Mouse (Mus musculus) macrophage (primary cell): ENCODE data around the gene Dapk1. TPM values are rescaled to one million over a fixed set of nuclear protein-coding genes. Genes with fewer than 3 reads are reported as not detected.

Source experiments
- H3K27ac ChIP-seq: fragments of 350-480 bp; formaldehyde crosslinking; 2 replicates; pipeline ENCODE4 v1.9.0; 2021
- H3K36me3 ChIP-seq: fragments of 350-480 bp; formaldehyde crosslinking; 2 replicates; pipeline ENCODE4 v1.9.0; 2021; ENCODE audit errors: inconsistent target
- H3K4me3 ChIP-seq: fragments of 350-480 bp; formaldehyde crosslinking; 2 replicates; pipeline ENCODE4 v1.9.0; 2021; ENCODE audit errors: inconsistent target
- H3K79me2 ChIP-seq: fragments of 350-480 bp; formaldehyde crosslinking; 2 replicates; pipeline ENCODE4 v1.9.0; 2021; ENCODE audit errors: inconsistent target
- WGBS: methylation state at CpG from one replicate; pipeline ENCODE4 v1.1.7; 2026; ENCODE audit warnings: inconsistent platforms; ENCODE audit not compliant: missing documents; 5-methylcytosine and 5-hydroxymethylcytosine counted together
- polyA plus RNA-seq: library from polyadenylated mRNA; stranded (reverse); fragments of 250-400 nt; gene quantifications from 3 replicates; pipeline ENCODE4 v1.2.4, GENCODE M21; 2018; ENCODE audit warnings: inconsistent platforms

The Dapk1 gene
- polyA plus RNA-seq, 1 experiment from 2014 or later = 7.9 TPM

DNA sequence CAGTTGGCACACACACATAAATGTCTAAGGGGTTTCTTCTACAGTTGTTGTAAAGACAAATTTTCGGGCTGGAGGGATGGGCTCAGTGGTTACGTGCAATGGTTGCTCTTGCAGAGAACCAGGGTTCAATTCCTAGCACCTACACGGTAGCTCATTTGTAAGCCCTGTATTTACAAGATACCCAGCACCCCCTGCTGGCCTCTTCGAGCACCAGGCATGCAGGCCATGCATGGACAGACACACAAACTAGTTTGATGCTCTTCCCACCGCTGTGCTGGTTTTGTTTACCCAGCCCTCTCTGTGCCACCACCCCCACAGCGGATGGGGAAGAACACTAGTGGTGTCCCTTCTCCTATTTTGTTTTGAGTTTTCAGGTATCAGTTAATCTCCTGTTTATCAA, 138.5 kb downstream of the Dapk1 start:
- whole genome bisulfite sequencing = 94% methylated on average over 6 of the region's 6 CpGs
- Histone ChIP-seq H3K79me2 (no peaks in the 10 kb centered on the region), H3K36me3 (peaks cover 6% of the 10 kb centered on the region; the same call in 1 of the 2 replicates), H3K27ac (no peak overlapping the region), H3K4me3 (no peak overlapping the region)

DNA sequence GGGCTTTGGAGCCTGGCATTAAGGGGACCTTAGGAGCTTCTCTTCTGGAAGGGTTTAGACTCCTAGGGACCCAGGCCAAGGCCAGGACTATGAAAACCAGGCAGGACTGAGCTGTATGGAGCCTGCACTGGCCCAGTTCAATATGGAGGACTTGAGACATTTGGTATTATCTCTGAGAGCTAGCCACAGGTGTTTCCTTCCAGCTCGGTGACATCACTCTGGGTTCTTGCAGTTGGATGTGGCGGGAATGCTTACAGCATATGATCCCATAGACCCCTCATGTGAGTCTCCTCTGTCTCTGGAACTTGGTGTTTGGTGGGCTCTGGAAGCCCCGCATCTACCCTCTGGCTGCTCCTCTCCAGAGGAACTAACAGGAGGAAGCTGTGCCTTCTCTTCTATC, 140.9 kb downstream of the Dapk1 start:
- peaks cover 10% of the 10 kb centered on the region; the same call in 1 of the 2 replicates for H3K36me3 ChIP-seq
- no peaks in the 10 kb centered on the region for H3K79me2 ChIP-seq
- no peak overlapping the region for H3K27ac ChIP-seq
- 82% methylated on average over 3 of the region's 3 CpGs for WGBS
- no peak overlapping the region for H3K4me3 ChIP-seq

DNA sequence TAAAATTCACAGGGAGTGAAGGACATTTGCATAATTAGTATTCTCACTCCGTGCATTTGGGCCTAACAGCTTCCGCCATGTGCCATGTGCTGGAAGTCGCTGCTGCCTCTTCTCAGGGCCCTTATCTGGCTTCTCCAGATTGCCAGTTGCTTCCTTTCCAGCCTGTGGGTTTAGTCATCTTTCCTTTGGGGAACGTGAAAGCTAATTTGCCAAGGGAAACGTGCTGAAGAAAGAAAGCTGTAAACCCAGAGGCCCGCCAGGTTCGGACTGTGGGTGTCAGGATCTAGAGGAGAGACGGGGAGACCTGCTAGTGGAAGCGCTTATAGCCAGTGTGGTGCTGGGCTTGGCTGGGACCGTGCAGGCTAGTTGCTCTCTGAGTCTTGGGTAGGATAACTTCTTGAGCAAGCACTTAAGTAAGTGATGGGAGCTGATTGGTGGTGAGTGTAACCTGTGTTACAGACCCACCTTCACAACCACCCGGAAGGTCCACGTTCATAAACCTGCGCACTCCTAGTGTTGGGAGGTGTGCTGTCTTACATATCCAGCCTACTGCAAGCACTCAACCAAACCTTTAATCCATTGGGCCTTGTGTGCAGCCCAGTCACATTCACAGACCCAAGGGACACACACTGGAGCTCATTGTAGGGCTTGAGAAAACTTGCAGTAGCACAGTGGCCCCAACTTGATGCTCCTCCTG, 141.8 kb downstream of the Dapk1 start:
- H3K4me3 ChIP-seq = no peak overlapping the region
- H3K36me3 ChIP-seq = peaks cover 10% of the 10 kb centered on the region; the same call in 1 of the 2 replicates
- no peaks in the 10 kb centered on the region for H3K79me2 ChIP-seq
- WGBS = 51% methylated on average over 13 of the region's 13 CpGs
- H3K27ac ChIP-seq = no peak overlapping the region

DNA sequence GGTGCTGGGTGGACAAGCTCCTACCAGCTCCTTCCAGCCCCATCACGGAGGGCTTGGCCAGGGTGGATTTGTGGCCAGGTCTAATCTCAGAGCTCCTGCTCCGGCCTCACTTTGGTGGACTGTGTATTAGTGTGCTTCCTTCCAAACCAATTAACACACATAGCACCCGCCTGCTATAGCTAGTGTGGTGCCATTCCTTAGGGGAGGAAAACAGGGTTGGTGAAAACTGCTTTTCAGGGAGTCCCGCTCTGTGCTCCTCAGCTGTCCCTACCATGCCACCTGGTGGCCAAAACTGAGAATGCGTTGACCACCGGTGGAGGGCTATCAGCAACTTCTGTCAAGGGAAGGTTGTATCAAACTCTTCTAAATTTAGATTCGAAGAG, 142.3 kb downstream of the Dapk1 start:
- WGBS = 24% methylated on average over 7 of the region's 7 CpGs
- no peak overlapping the region for H3K4me3 ChIP-seq
- H3K79me2 ChIP-seq = no peaks in the 10 kb centered on the region
- H3K27ac ChIP-seq = no peak overlapping the region
- peaks cover 13% of the 10 kb centered on the region; the same call in 1 of the 2 replicates for H3K36me3 ChIP-seq

DNA sequence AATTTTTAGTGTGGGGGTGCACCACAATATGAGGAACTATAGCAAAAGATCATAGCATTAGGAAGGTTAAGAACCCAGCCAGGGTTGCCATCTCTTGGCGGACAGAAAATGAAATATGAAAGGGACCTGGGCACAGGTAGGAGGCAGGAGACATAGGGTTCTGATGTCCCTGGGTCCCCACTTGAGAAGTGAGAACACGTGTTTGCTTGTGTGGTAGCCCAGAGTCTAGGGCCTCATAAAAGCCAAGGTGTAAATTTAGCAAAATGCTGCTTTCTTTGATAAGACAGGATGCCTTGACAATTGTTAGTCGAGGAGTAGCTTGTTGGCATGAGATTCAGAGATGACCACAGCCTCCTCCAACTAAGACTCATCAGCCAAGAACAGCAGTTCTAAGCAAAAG, 143.0 kb downstream of the Dapk1 start:
- Histone ChIP-seq H3K36me3 (peaks cover 17% of the 10 kb centered on the region; the same call in 1 of the 2 replicates), H3K4me3 (no peak overlapping the region), H3K27ac (no peak overlapping the region), H3K79me2 (no peaks in the 10 kb centered on the region)
- WGBS = 84% methylated on average over 3 of the region's 3 CpGs

DNA sequence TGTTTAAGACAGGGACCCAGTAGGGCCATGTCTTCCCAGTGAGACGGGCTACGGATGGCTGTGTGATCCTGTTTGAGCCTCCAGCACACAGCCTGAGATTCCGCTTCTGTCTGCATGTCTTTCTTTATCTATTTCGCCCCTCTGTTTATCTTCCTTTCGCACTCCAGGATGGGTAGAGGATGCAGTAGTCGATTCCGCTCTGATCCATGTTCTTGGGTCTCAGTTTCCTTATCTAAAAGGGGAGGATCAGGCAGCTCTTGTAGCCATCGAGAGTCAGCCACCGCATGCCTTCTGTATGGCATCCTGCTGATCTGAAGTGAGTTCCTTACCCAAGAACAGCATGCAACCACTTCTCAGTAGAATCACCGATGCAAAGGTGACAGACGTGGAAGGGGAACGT, 143.6 kb downstream of the Dapk1 start:
- no peak overlapping the region for H3K4me3 ChIP-seq
- H3K79me2 ChIP-seq = no peaks in the 10 kb centered on the region
- no peak overlapping the region for H3K27ac ChIP-seq
- peaks cover 12% of the 10 kb centered on the region; the same call in 1 of the 2 replicates for H3K36me3 ChIP-seq
- WGBS = 98% methylated on average over 12 of the region's 12 CpGs

DNA sequence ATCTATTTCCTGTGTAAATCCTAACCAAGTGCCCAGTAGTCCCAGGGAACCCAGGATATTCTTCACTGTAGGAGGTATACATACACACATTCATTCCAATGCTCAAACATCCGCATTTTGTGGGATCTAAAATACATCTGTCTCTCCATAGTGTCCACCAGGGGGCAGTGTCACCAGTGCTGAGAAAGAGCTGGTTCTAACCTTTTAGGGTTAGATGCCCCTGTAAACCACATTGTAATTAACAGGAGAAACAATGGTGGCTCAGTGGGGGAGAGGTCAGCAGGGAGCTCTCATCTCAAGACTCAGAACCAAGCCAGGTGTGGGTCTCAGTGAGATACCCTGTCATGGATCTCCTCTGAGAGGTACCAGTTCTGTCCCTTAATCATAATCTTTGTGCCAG, 144.5 kb downstream of the Dapk1 start:
- no peaks in the 10 kb centered on the region for H3K79me2 ChIP-seq
- WGBS = 56% methylated on average over 1 of the region's 1 CpGs
- H3K36me3 ChIP-seq = peaks cover 13% of the 10 kb centered on the region; the same call in 1 of the 2 replicates
- no peak overlapping the region for H3K4me3 ChIP-seq
- no peak overlapping the region for H3K27ac ChIP-seq

DNA sequence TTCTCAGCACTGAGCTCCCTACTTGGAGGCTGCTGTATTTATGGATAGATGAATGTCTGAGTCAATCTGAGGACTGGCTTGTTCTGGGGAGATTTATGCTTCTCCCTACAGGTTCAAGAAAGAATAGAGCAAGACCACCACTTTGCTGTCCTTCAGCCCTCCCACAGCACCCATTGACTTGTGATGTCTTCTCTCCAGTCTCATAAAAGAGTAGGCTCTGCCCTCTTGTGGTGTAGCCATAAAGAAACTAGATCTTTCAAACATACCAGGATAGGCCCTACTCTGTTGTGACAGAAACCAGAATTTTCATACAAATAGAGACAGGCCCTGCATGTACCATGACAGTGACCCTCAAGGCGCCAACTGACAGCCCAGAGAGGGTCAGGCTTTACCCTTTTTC, 145.5 kb downstream of the Dapk1 start:
- Histone ChIP-seq H3K79me2 (no peaks in the 10 kb centered on the region), H3K4me3 (no peak overlapping the region), H3K27ac (no peak overlapping the region), H3K36me3 (peaks cover 22% of the 10 kb centered on the region; the same call in 1 of the 2 replicates)
- 100% methylated on average over 1 of the region's 1 CpGs for WGBS

DNA sequence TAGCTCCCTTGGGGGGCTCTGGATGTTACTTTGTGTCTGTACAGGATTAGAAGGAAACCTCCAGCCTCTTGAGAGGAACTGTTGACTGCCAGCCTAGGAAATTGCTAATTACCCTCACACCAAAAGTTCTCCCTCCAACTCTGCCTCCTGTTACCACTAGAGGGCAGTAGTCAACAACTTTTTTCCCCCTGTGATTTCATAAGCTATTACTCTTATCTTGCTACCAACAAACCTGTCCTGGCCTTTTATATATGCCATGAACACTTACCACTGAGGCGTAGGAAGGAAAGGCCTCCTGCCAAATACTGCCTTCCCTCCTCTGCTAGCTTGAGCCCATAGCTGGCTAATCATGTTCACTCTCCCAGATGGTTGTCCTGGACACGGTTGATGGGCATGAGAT, 146.8 kb downstream of the Dapk1 start:
- WGBS = 91% methylated on average over 2 of the region's 2 CpGs
- Histone ChIP-seq H3K27ac (no peak overlapping the region), H3K36me3 (peaks cover 35% of the 10 kb centered on the region), H3K79me2 (no peaks in the 10 kb centered on the region), H3K4me3 (no peak overlapping the region)

DNA sequence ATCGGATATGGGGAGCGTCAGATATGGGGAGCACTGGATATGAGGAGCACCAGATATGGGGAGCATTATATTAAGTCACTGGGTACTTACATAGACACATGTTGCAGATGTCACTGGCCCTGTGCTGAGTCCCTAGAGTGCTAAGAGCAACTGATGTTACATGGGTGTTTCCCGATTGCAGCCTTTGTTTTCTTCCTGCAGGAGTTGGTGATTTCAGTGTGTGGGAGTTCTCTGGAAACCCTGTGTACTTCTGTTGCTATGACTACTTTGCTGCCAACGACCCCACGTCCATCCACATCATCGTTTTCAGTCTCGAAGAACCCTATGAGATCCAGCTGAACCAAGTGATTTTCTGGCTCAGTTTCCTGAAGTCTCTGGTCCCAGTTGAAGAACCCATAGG, 149.2 kb downstream of the Dapk1 start:
- 98% methylated on average over 7 of the region's 7 CpGs for WGBS

DNA sequence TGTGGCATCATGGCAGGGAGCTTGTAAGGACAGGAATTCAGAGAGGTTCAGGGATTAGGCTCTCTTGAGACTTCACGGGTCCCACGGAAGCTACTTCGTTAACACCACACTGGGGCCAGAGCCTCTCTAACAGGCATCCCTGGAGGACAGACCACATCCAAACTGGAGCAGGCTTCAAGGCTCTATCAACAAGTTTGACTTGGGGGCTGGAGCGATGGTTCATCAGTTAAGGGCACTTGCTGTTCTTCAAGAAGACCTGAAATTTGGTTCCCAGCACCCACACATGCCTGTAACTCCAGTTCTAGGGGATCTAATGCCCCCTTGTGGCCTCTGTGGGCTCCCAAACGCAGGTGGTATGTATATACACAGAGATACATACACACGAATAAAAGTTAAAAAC, 151.5 kb downstream of the Dapk1 start:
- no peaks in the 10 kb centered on the region for H3K79me2 ChIP-seq
- H3K4me3 ChIP-seq = no peak overlapping the region
- peaks cover 41% of the 10 kb centered on the region for H3K36me3 ChIP-seq
- no peak overlapping the region for H3K27ac ChIP-seq
- 99% methylated on average over 5 of the region's 6 CpGs for WGBS

More for the DNA sequence above, 149.2 kb downstream of the Dapk1 start:
- Histone ChIP-seq H3K4me3 (no peak overlapping the region), H3K36me3 (peaks cover 41% of the 10 kb centered on the region), H3K27ac (no peak overlapping the region), H3K79me2 (no peaks in the 10 kb centered on the region)

DNA sequence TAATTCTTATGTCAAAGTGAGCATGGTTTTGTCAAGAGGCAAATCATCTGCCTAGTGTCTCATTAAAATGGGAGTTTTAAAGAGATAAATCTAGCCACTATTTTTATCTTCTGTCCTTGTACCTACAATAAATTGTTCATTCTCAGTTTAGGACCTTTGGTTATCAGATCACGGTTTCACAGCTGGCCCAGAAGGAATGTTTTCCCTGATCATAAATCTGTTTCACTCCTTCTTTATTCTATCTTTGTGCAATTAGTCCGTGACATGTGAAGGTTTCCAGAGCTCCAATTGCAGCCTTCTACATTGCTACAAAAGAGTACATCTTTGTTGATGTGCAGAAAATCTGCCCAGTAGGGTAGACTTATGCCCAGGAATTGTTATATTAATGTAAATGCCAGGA, 153.5 kb downstream of the Dapk1 start:
- 89% methylated on average over 2 of the region's 2 CpGs for WGBS
- Histone ChIP-seq H3K4me3 (no peak overlapping the region), H3K27ac (no peak overlapping the region), H3K36me3 (peaks cover 34% of the 10 kb centered on the region), H3K79me2 (no peaks in the 10 kb centered on the region)

DNA sequence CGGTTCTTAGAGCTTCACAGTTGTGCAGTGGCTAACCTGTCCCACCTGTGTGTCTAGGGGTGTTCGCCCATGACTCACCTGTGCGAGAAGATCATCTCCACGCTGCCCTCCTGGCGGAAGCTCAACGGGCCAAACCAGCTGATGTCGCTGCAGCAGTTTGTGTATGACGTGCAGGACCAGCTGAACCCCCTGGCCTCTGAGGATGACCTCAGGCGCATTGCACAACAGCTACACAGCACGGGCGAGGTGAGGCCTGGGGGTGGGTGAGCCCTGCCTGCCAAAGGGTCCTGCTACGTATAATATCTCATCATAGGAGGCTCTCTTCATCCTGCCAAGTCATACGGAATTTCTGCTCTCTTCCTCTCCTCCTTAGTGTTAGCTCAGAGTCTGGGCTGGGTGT, 155.5 kb downstream of the Dapk1 start:
- H3K27ac ChIP-seq = no peak overlapping the region
- H3K4me3 ChIP-seq = no peak overlapping the region
- 90% methylated on average over 13 of the region's 13 CpGs for WGBS
- no peaks in the 10 kb centered on the region for H3K79me2 ChIP-seq
- peaks cover 29% of the 10 kb centered on the region for H3K36me3 ChIP-seq

DNA sequence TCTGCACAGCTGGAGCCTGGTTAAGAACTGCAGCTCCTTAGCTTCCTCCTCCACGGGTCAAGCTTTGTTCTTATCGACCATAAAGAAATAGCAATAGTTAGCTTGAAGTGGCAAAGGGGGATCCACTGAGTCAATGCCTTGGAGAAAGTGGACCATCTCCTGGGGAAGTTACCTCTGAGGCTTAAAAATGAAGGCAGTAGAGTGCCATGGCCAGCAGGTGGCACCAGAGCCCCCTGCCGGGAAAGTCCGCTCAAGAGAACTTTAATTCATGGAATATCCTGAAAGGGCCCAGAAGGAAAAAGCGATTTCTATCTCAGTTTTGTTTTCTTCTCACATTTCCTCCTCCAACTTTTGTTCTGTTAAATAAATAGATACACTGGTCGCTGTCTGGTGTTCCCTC, 157.4 kb downstream of the Dapk1 start:
- peaks cover 12% of the 10 kb centered on the region; the same call in 1 of the 2 replicates for H3K36me3 ChIP-seq
- WGBS = 50% methylated on average over 6 of the region's 6 CpGs

DNA sequence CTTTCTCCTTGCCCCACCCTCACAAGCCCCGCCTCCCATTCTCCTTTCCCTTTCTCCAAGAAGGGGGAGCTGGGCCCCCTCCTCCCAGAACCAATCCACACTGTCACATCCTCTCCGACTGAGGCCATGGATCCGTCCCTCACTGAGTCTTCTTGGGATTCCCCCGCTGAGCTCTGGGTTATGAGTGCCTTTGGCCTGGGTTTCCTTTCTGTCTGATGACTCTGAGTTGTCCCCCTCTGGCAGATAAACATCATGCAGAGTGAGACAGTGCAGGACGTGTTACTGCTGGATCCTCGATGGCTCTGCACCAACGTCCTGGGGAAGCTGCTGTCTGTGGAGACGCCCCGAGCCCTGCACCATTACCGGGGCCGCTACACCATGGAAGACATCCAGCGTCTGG, 158.6 kb downstream of the Dapk1 start:
- Histone ChIP-seq H3K36me3 (peaks cover 8% of the 10 kb centered on the region; the same call in 1 of the 2 replicates), H3K79me2 (no peaks in the 10 kb centered on the region), H3K4me3 (no peak overlapping the region), H3K27ac (no peak overlapping the region)
- WGBS = 91% methylated on average over 12 of the region's 12 CpGs

More for the DNA sequence above, 157.4 kb downstream of the Dapk1 start:
- Histone ChIP-seq H3K27ac (no peak overlapping the region), H3K4me3 (no peak overlapping the region), H3K79me2 (no peaks in the 10 kb centered on the region)

DNA sequence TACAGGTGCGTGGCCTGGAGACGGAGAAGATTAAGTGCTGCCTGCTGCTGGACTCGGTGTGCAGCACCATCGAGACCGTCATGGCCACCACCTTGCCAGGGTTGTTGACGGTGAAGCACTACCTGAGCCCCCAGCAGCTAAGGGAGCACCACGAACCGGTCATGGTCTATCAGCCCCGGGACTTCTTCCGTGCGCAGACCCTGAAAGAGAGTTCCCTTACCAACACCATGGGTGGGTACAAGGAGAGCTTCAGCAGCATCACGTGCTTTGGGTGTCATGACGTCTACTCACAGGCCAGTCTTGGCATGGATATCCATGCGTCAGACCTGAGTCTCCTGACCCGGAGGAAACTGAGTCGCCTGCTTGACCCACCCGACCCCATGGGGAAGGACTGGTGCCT, 159.4 kb downstream of the Dapk1 start:
- WGBS = 94% methylated on average over 17 of the region's 17 CpGs
- Histone ChIP-seq H3K4me3 (no peak overlapping the region), H3K79me2 (no peaks in the 10 kb centered on the region), H3K36me3 (peaks cover 8% of the 10 kb centered on the region; the same call in 1 of the 2 replicates), H3K27ac (no peak overlapping the region)
